Mouse (Mus musculus) MEL (cell line): ENCODE results near the gene Cnga1.

Experiments
- ELF1 ChIP-seq: IDR thresholded peaks from 2 replicates; pipeline ENCODE4 v1.6.1; 2014; ENCODE audit warnings: low read depth, mild to moderate bottlenecking, inconsistent platforms, low read length, improper control_type of control experiment, moderate library complexity
- EP300 ChIP-seq, 2 experiments: IDR thresholded peaks; 2 replicates each; pipeline ENCODE4 v1.6.1; 2011; ENCODE audit warnings: improper control_type of control experiment in 2 of 2, low read length in 2 of 2, low read depth in 1 of 2, mild to moderate bottlenecking in 1 of 2
- POLR2A ChIP-seq, 2 experiments: IDR thresholded peaks; 2 replicates each; pipeline ENCODE4 v1.6.1; 2011 to 2012; ENCODE audit warnings: low read length in 2 of 2, mild to moderate bottlenecking in 2 of 2, control low read depth in 1 of 2, improper control_type of control experiment in 1 of 2, low read depth in 1 of 2, moderate library complexity in 1 of 2; ENCODE audit not compliant: control insufficient read depth in 1 of 2, insufficient read depth in 1 of 2, poor library complexity in 1 of 2
- TAL1 ChIP-seq: IDR thresholded peaks from 2 replicates; pipeline ENCODE4 v1.6.1; 2012; ENCODE audit warnings: mild to moderate bottlenecking, inconsistent platforms, low read length, moderate library complexity, mixed read lengths

GRCm38 (mm10) chr5:72681451-72681850, 37.4 kb upstream of the Cnga1 start:
- TF ChIP-seq ELF1 (no peak), TAL1 (no peak), EP300 (IDR thresholded peaks at IDR 0.05; ENCODE audit: low read depth in 1 of 2, low read length in 2 of 2) (no peak), POLR2A (IDR thresholded peaks at IDR 0.05; ENCODE audit: control insufficient read depth in 1 of 2, insufficient read depth in 1 of 2, low read depth in 1 of 2, low read length in 2 of 2, poor library complexity in 1 of 2) (no peak)
